Mouse (Mus musculus) heart, embryonic 11.5 days (tissue): ENCODE measurements at regions not wholly inside any gene's neighbourhood (a gene's known extent, or its start where the extent isn't known, plus 50 kb on each side); places are given as distances from the start of the nearest gene placed in this dataset.

Experiments
- ATAC-seq: fragments of 200-750 bp; cut with Nextera tagmentation; replicated peaks from 2 replicates; pipeline ENCODE4 v1.8.0; 2017; ENCODE audit warnings: moderate library complexity; ENCODE audit not compliant: insufficient number of reproducible peaks, low FRiP score, low TSS enrichment
- H3K27ac ChIP-seq: fragments of 300-500 bp; sonication (generic); 2 replicates; pipeline ENCODE4 v1.5.1; 2014; ENCODE audit warnings: mild to moderate bottlenecking, low read depth, low read length
- H3K27me3 ChIP-seq: fragments of 300-500 bp; sonication (generic); 2 replicates; pipeline ENCODE4 v1.6.1; 2014; ENCODE audit warnings: mild to moderate bottlenecking, low read length, mixed read lengths; ENCODE audit not compliant: control insufficient read depth, insufficient read depth
- H3K36me3 ChIP-seq: fragments of 300-500 bp; sonication (generic); 2 replicates; pipeline ENCODE4 v1.6.1; 2014; ENCODE audit warnings: mild to moderate bottlenecking, low read length, moderate library complexity, mixed read lengths; ENCODE audit not compliant: control insufficient read depth, insufficient read depth
- H3K4me1 ChIP-seq: fragments of 300-500 bp; sonication (generic); 2 replicates; pipeline ENCODE4 v1.6.1; 2014; ENCODE audit warnings: low read length; ENCODE audit not compliant: control insufficient read depth, insufficient read depth
- H3K4me2 ChIP-seq: fragments of 300-500 bp; sonication (generic); 2 replicates; pipeline ENCODE4 v1.6.1; 2014; ENCODE audit warnings: mild to moderate bottlenecking, moderate library complexity
- H3K4me3 ChIP-seq: fragments of 300-500 bp; sonication (generic); 2 replicates; pipeline ENCODE4 v1.5.1; 2014; ENCODE audit warnings: low read depth, low read length
- H3K9ac ChIP-seq: fragments of 300-500 bp; sonication (generic); 2 replicates; pipeline ENCODE4 v1.6.1; 2014; ENCODE audit warnings: mild to moderate bottlenecking, low read depth, low read length, moderate library complexity
- H3K9me3 ChIP-seq: fragments of 300-500 bp; sonication (generic); replicated peaks from 2 replicates; pipeline ENCODE4 v1.6.1; 2016; ENCODE audit warnings: low read length; ENCODE audit not compliant: control insufficient read depth
- WGBS: fragments of 180-500 bp; shearing (Covaris S2); extraction: QIAGEN DNeasy Blood & Tissue Kit; methylation state at CpG from one replicate; pipeline ENCODE4 v1.1.7; 2014; ENCODE audit not compliant: insufficient replicate concordance; 5-methylcytosine and 5-hydroxymethylcytosine counted together

- 72% methylated on average over 2 of the region's 2 CpGs for WGBS
- H3K36me3 ChIP-seq: no peaks in the 10 kb centered on the region
- no peak overlapping the region for H3K9ac ChIP-seq
- no peak for ATAC-seq
- no peaks in the 10 kb centered on the region for H3K9me3 ChIP-seq
- H3K27me3 ChIP-seq: no peaks in the 10 kb centered on the region
- no peak overlapping the region for H3K4me3 ChIP-seq
- peaks cover 5% of the 10 kb centered on the region; the same call in 1 of the 2 replicates for H3K4me1 ChIP-seq
- H3K27ac ChIP-seq: no peak overlapping the region
- H3K4me2 ChIP-seq: no peak overlapping the region
These were observed 408.7 kb downstream of the Tns1 start for GRCm38 (mm10) chr1:73715571-73715970.

- Histone ChIP-seq H3K4me3 (no peak overlapping the region), H3K4me1 (peaks cover 5% of the 10 kb centered on the region; the same call in 1 of the 2 replicates), H3K27me3 (no peaks in the 10 kb centered on the region), H3K27ac (no peak overlapping the region), H3K9me3 (no peaks in the 10 kb centered on the region), H3K36me3 (no peaks in the 10 kb centered on the region), H3K4me2 (no peak overlapping the region), H3K9ac (no peak overlapping the region)
- 37% methylated on average over 4 of the region's 4 CpGs for WGBS
- no peak for ATAC-seq
These were observed 421.8 kb downstream of the Tns1 start for GRCm38 (mm10) chr1:73702428-73702842.

- no peak overlapping the region for H3K4me2 ChIP-seq
- no peak overlapping the region for H3K4me3 ChIP-seq
- H3K27ac ChIP-seq: no peak overlapping the region
- ATAC-seq: no peak
- 61% methylated on average over 2 of the region's 2 CpGs for WGBS
- H3K9me3 ChIP-seq: no peaks in the 10 kb centered on the region
- no peaks in the 10 kb centered on the region for H3K27me3 ChIP-seq
- H3K4me1 ChIP-seq: no peaks in the 10 kb centered on the region
- H3K9ac ChIP-seq: no peak overlapping the region
- H3K36me3 ChIP-seq: no peaks in the 10 kb centered on the region
These were observed 430.7 kb downstream of the Tns1 start for GRCm38 (mm10) chr1:73693537-73693936.

- WGBS: 71% methylated on average over 4 of the region's 4 CpGs
- H3K9ac ChIP-seq: no peak overlapping the region
- H3K27ac ChIP-seq: no peak overlapping the region
- H3K4me1 ChIP-seq: no peaks in the 10 kb centered on the region
- H3K27me3 ChIP-seq: no peaks in the 10 kb centered on the region
- H3K9me3 ChIP-seq: no peaks in the 10 kb centered on the region
- no peak overlapping the region for H3K4me2 ChIP-seq
- H3K36me3 ChIP-seq: no peaks in the 10 kb centered on the region
- no peak overlapping the region for H3K4me3 ChIP-seq
- ATAC-seq: no peak
These were observed 438.5 kb downstream of the Tns1 start for GRCm38 (mm10) chr1:73685734-73686133.

- no peak overlapping the region for H3K9ac ChIP-seq
These were observed 439.2 kb downstream of the Tns1 start for GRCm38 (mm10) chr1:73685066-73685465.

GRCm38 (mm10) chr1:73684166-73684565, 440.1 kb downstream of the Tns1 start:
- Histone ChIP-seq H3K9ac (no peak overlapping the region), H3K36me3 (no peaks in the 10 kb centered on the region), H3K27me3 (no peaks in the 10 kb centered on the region), H3K27ac (no peak overlapping the region), H3K4me3 (no peak overlapping the region), H3K4me1 (no peaks in the 10 kb centered on the region), H3K4me2 (no peak overlapping the region), H3K9me3 (no peaks in the 10 kb centered on the region)
- ATAC-seq: no peak
- 86% methylated on average over 5 of the region's 5 CpGs for WGBS

More at GRCm38 (mm10) chr1:73685066-73685465, 439.2 kb downstream of the Tns1 start:
- no peak overlapping the region for H3K4me3 ChIP-seq
- H3K4me1 ChIP-seq: no peaks in the 10 kb centered on the region
- no peak overlapping the region for H3K27ac ChIP-seq
- no peak overlapping the region for H3K4me2 ChIP-seq
- H3K36me3 ChIP-seq: no peaks in the 10 kb centered on the region
- ATAC-seq: no peak
- no peaks in the 10 kb centered on the region for H3K27me3 ChIP-seq
- 61% methylated on average over 4 of the region's 4 CpGs for WGBS
- no peaks in the 10 kb centered on the region for H3K9me3 ChIP-seq

GRCm38 (mm10) chr1:73683132-73683888, 440.9 kb downstream of the Tns1 start:
- H3K36me3 ChIP-seq: no peaks in the 10 kb centered on the region
- no peaks in the 10 kb centered on the region for H3K4me1 ChIP-seq
- no peaks in the 10 kb centered on the region for H3K9me3 ChIP-seq
- H3K4me2 ChIP-seq: no peak overlapping the region
- no peaks in the 10 kb centered on the region for H3K27me3 ChIP-seq
- WGBS: 51% methylated on average over 4 of the region's 4 CpGs
- ATAC-seq: no peak
- no peak overlapping the region for H3K27ac ChIP-seq
- H3K9ac ChIP-seq: no peak overlapping the region
- no peak overlapping the region for H3K4me3 ChIP-seq

- no peak overlapping the region for H3K9ac ChIP-seq
- 44% methylated on average over 1 of the region's 1 CpGs for WGBS
These were observed 442.6 kb downstream of the Tns1 start for GRCm38 (mm10) chr1:73681697-73682096.

GRCm38 (mm10) chr1:73680829-73681228, 443.4 kb downstream of the Tns1 start:
- Histone ChIP-seq H3K4me3 (no peak overlapping the region), H3K36me3 (no peaks in the 10 kb centered on the region), H3K4me2 (no peak overlapping the region), H3K27ac (no peak overlapping the region), H3K4me1 (no peaks in the 10 kb centered on the region; the same call in 1 of the 2 replicates), H3K9ac (no peak overlapping the region), H3K27me3 (no peaks in the 10 kb centered on the region), H3K9me3 (no peaks in the 10 kb centered on the region)
- WGBS: 71% methylated on average over 3 of the region's 3 CpGs
- no peak for ATAC-seq

More at GRCm38 (mm10) chr1:73681697-73682096, 442.6 kb downstream of the Tns1 start:
- ATAC-seq: no peak
- no peak overlapping the region for H3K4me2 ChIP-seq
- no peaks in the 10 kb centered on the region for H3K27me3 ChIP-seq
- H3K36me3 ChIP-seq: no peaks in the 10 kb centered on the region
- no peak overlapping the region for H3K4me3 ChIP-seq
- no peaks in the 10 kb centered on the region; the same call in 1 of the 2 replicates for H3K4me1 ChIP-seq
- no peak overlapping the region for H3K27ac ChIP-seq
- H3K9me3 ChIP-seq: no peaks in the 10 kb centered on the region
